Mouse (Mus musculus): ENCODE data around the gene Rnf216. TPM values are rescaled to one million over a fixed set of nuclear protein-coding genes. Genes with fewer than 3 reads are reported as not detected.

Rnf216 gene
- total and polyA plus RNA-seq, 2 experiments from 2014 or later: 29.3 to 41.0 TPM

GRCm38 (mm10) chr5:143031193-143031592, 81.6 kb downstream of the Rnf216 start:
- no peak for DNase-seq
- H3K36me3 ChIP-seq (ENCODE audit: insufficient read depth): peaks cover 15% of the 10 kb centered on the region; the same call in 1 of the 2 replicates
- H3K27me3 ChIP-seq (ENCODE audit: insufficient read depth, low read length): no peaks in the 10 kb centered on the region
- no peaks in the 10 kb centered on the region for H3K9me3 ChIP-seq (ENCODE audit: low read length)
- ATAC-seq: no peak
- H3K27ac ChIP-seq (ENCODE audit: low read depth, low read length): no peak overlapping the region
- H3K4me3 ChIP-seq (ENCODE audit: low read depth, low read length): no peak overlapping the region
- no peaks in the 10 kb centered on the region for H3K4me1 ChIP-seq (ENCODE audit: insufficient read depth)
- TF ChIP-seq CTCF (IDR thresholded peaks at IDR 0.05; ENCODE audit: low read depth): no peak
- H3K9ac ChIP-seq: no peak overlapping the region
- H3K4me2 ChIP-seq (ENCODE audit: low read depth): no peak overlapping the region
- WGBS: 37% methylated on average over 4 of the region's 4 CpGs

GRCm38 (mm10) chr5:143023887-143024286, 88.9 kb downstream of the Rnf216 start:
- Histone ChIP-seq H3K27me3 (ENCODE audit: insufficient read depth, low read length) (no peaks in the 10 kb centered on the region), H3K9ac (no peak overlapping the region), H3K36me3 (ENCODE audit: insufficient read depth) (peaks cover 23% of the 10 kb centered on the region), H3K4me1 (ENCODE audit: insufficient read depth) (no peaks in the 10 kb centered on the region), H3K4me3 (ENCODE audit: low read depth, low read length) (no peak overlapping the region), H3K4me2 (ENCODE audit: low read depth) (no peak overlapping the region), H3K27ac (ENCODE audit: low read depth, low read length) (no peak overlapping the region), H3K9me3 (ENCODE audit: low read length) (no peaks in the 10 kb centered on the region)
- WGBS: 89% methylated on average over 2 of the region's 2 CpGs
- no peak for TF ChIP-seq CTCF (IDR thresholded peaks at IDR 0.05; ENCODE audit: low read depth)
- no peak for DNase-seq
- no peak for ATAC-seq

DNA sequence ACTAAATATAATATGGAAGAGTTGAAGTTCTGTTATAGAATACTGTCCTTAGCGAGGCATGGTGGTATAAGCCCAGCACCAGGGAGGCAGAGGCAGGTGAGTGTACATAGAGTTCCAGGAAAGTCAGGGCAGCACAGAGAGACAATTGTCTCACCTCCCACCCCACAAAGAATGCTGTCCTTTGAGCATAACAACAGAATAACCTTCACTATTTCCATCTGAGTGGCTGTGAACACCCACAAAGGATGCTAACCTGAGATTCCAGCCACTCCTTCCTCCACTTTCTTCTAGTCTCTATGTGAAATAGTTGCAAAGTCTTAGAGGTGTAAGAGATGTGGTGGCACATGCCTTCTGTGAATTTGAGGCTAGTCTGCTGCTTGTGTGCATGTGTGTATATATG, 89.8 kb downstream of the Rnf216 start:
- Histone ChIP-seq H3K4me2 (ENCODE audit: low read depth) (no peak overlapping the region), H3K27me3 (ENCODE audit: insufficient read depth, low read length) (no peaks in the 10 kb centered on the region), H3K9me3 (ENCODE audit: low read length) (no peaks in the 10 kb centered on the region), H3K4me3 (ENCODE audit: low read depth, low read length) (no peak overlapping the region), H3K9ac (no peak overlapping the region), H3K36me3 (ENCODE audit: insufficient read depth) (peaks cover 23% of the 10 kb centered on the region), H3K27ac (ENCODE audit: low read depth, low read length) (no peak overlapping the region), H3K4me1 (ENCODE audit: insufficient read depth) (no peaks in the 10 kb centered on the region)
- no peak for TF ChIP-seq CTCF (IDR thresholded peaks at IDR 0.05; ENCODE audit: low read depth)
- DNase-seq (no peak), ATAC-seq (no peak)
- WGBS: 93% methylated on average over 1 of the region's 1 CpGs

GRCm38 (mm10) chr5:143017401-143017800, 95.4 kb downstream of the Rnf216 start:
- ATAC-seq (no peak), DNase-seq (no peak)
- TF ChIP-seq CTCF (IDR thresholded peaks at IDR 0.05; ENCODE audit: low read depth): no peak
- Histone ChIP-seq H3K36me3 (ENCODE audit: insufficient read depth) (peaks cover 25% of the 10 kb centered on the region), H3K9ac (no peak overlapping the region), H3K9me3 (ENCODE audit: low read length) (no peaks in the 10 kb centered on the region), H3K27me3 (ENCODE audit: insufficient read depth, low read length) (no peaks in the 10 kb centered on the region), H3K27ac (ENCODE audit: low read depth, low read length) (no peak overlapping the region), H3K4me2 (ENCODE audit: low read depth) (no peak overlapping the region), H3K4me3 (ENCODE audit: low read depth, low read length) (no peak overlapping the region), H3K4me1 (ENCODE audit: insufficient read depth) (no peaks in the 10 kb centered on the region)
- 92% methylated on average over 5 of the region's 5 CpGs for WGBS

DNA sequence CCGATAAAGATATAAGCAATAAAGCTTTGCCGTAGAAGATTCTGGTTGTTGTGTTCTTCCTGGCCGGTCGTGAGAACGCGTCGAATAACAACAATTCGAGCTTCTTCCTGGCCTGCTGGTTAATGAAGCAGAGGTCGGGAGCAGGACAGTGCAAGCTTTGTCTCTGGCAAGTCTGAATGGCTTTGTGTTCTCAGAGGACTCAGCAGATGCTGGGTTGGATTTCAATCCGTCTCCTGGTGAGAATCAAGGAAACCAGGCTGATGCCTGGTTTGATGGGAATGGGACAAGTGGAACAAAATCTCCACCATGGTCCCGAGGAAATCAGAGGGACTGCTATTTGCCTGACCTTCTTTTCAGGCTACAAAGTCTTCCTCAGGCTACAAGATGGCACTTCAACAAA, 103.4 kb downstream of the Rnf216 start:
- 43% methylated on average over 10 of the region's 11 CpGs for WGBS
- Histone ChIP-seq H3K9me3 (ENCODE audit: low read length) (no peaks in the 10 kb centered on the region), H3K9ac (no peak overlapping the region), H3K4me2 (ENCODE audit: low read depth) (no peak overlapping the region), H3K4me1 (ENCODE audit: insufficient read depth) (no peaks in the 10 kb centered on the region), H3K27ac (ENCODE audit: low read depth, low read length) (peak overlapping the region; percentile 45; the same call in 1 of the 2 replicates), H3K36me3 (ENCODE audit: insufficient read depth) (peaks cover 29% of the 10 kb centered on the region), H3K4me3 (ENCODE audit: low read depth, low read length) (no peak overlapping the region), H3K27me3 (ENCODE audit: insufficient read depth, low read length) (no peaks in the 10 kb centered on the region)
- TF ChIP-seq CTCF (IDR thresholded peaks at IDR 0.05; ENCODE audit: low read depth): no peak
- DNase-seq (no peak), ATAC-seq (peak; percentile 63)

GRCm38 (mm10) chr5:143000654-143001500, 111.9 kb downstream of the Rnf216 start:
- no peaks in the 10 kb centered on the region for H3K27me3 ChIP-seq (ENCODE audit: insufficient read depth, low read length)
- WGBS: 53% methylated on average over 9 of the region's 9 CpGs
- DNase-seq: peak; percentile 24
- no peak overlapping the region for H3K9ac ChIP-seq
- TF ChIP-seq CTCF (IDR thresholded peaks at IDR 0.05; ENCODE audit: low read depth): no peak
- peak overlapping the region; percentile 72 for H3K27ac ChIP-seq (ENCODE audit: low read depth, low read length)
- H3K4me2 ChIP-seq (ENCODE audit: low read depth): no peak overlapping the region
- H3K9me3 ChIP-seq (ENCODE audit: low read length): no peaks in the 10 kb centered on the region
- peaks cover 19% of the 10 kb centered on the region; the same call in 1 of the 2 replicates for H3K36me3 ChIP-seq (ENCODE audit: insufficient read depth)
- H3K4me3 ChIP-seq (ENCODE audit: low read depth, low read length): no peak overlapping the region
- H3K4me1 ChIP-seq (ENCODE audit: insufficient read depth): no peaks in the 10 kb centered on the region
- ATAC-seq: peak; percentile 76

GRCm38 (mm10) chr5:143000091-143000490, 112.7 kb downstream of the Rnf216 start:
- Histone ChIP-seq H3K4me1 (ENCODE audit: insufficient read depth) (no peaks in the 10 kb centered on the region), H3K4me3 (ENCODE audit: low read depth, low read length) (no peak overlapping the region), H3K36me3 (ENCODE audit: insufficient read depth) (peaks cover 19% of the 10 kb centered on the region; the same call in 1 of the 2 replicates), H3K27ac (ENCODE audit: low read depth, low read length) (no peak overlapping the region), H3K27me3 (ENCODE audit: insufficient read depth, low read length) (no peaks in the 10 kb centered on the region), H3K9me3 (ENCODE audit: low read length) (no peaks in the 10 kb centered on the region), H3K9ac (no peak overlapping the region), H3K4me2 (ENCODE audit: low read depth) (no peak overlapping the region)
- no peak for ATAC-seq
- no peak for TF ChIP-seq CTCF (IDR thresholded peaks at IDR 0.05; ENCODE audit: low read depth)
- DNase-seq: no peak
- WGBS: 68% methylated on average over 4 of the region's 4 CpGs
